Mouse (Mus musculus) stomach, embryonic 16.5 days (tissue): ENCODE measurements around the gene Cdh10. TPM values are rescaled to one million over a fixed set of nuclear protein-coding genes. Genes with fewer than 3 reads are reported as not detected.

Source experiments
- ATAC-seq: fragments of 200-750 bp; cut with Nextera tagmentation; 2 replicates; pipeline ENCODE4 v1.8.0; 2017; ENCODE audit warnings: moderate number of reproducible peaks, moderate TSS enrichment; ENCODE audit not compliant: insufficient read depth, low FRiP score
- H3K27ac ChIP-seq: fragments of 300-500 bp; sonication (generic); 2 replicates; pipeline ENCODE4 v1.5.1; 2014; ENCODE audit warnings: low read length
- H3K27me3 ChIP-seq: fragments of 300-500 bp; sonication (generic); 2 replicates; pipeline ENCODE4 v1.6.1; 2014; ENCODE audit warnings: low read length, control low read depth, mixed read lengths; ENCODE audit not compliant: control insufficient read depth, insufficient read depth
- H3K36me3 ChIP-seq: fragments of 300-500 bp; sonication (generic); 2 replicates; pipeline ENCODE4 v1.6.1; 2014; ENCODE audit warnings: low read length; ENCODE audit not compliant: control insufficient read depth, insufficient read depth
- H3K4me1 ChIP-seq: fragments of 300-500 bp; sonication (generic); 2 replicates; pipeline ENCODE4 v1.6.1; 2014; ENCODE audit warnings: low read length, control low read depth, mixed read lengths; ENCODE audit not compliant: control insufficient read depth, insufficient read depth
- H3K4me2 ChIP-seq: fragments of 300-500 bp; sonication (generic); 2 replicates; pipeline ENCODE4 v1.6.1; 2014; ENCODE audit warnings: low read depth, low read length, mixed read lengths
- H3K4me3 ChIP-seq: fragments of 300-500 bp; sonication (generic); replicated peaks from 2 replicates; pipeline ENCODE4 v1.5.1; 2014; ENCODE audit warnings: mild to moderate bottlenecking, low read length
- H3K9ac ChIP-seq: fragments of 300-500 bp; sonication (generic); 2 replicates; pipeline ENCODE4 v1.6.1; 2014; ENCODE audit warnings: low read length
- H3K9me3 ChIP-seq: fragments of 300-500 bp; sonication (generic); replicated peaks from 2 replicates; pipeline ENCODE4 v1.6.1; 2016; ENCODE audit warnings: low read length, control low read depth; ENCODE audit not compliant: control insufficient read depth
- WGBS: fragments of 180-500 bp; shearing (Covaris S2); extraction: QIAGEN DNeasy Blood & Tissue Kit; methylation state at CpG from one replicate; pipeline ENCODE4 v1.1.7; 2014; 5-methylcytosine and 5-hydroxymethylcytosine counted together
- polyA plus RNA-seq: library from polyadenylated mRNA; unstranded; fragments of >200 nt; fragmentation: Nextera tagmentation; extraction: Ambion mirVana; gene quantifications from 2 replicates; pipeline ENCODE4 v1.2.1, GENCODE M21; 2015

Gene Cdh10
- polyA plus RNA-seq, 1 experiment from 2014 or later: 1.5 TPM

GRCm38 (mm10) chr15:18850497-18850896, 31.8 kb downstream of the Cdh10 start:
- 67% methylated on average over 2 of the region's 2 CpGs for WGBS
- no peak overlapping the region for H3K4me3 ChIP-seq
- no peaks in the 10 kb centered on the region for H3K27me3 ChIP-seq
- ATAC-seq: no peak
- H3K9ac ChIP-seq: no peak overlapping the region
- no peaks in the 10 kb centered on the region for H3K9me3 ChIP-seq
- no peak overlapping the region for H3K27ac ChIP-seq
- H3K4me2 ChIP-seq: no peak overlapping the region
- no peaks in the 10 kb centered on the region for H3K4me1 ChIP-seq
- H3K36me3 ChIP-seq: no peaks in the 10 kb centered on the region

DNA sequence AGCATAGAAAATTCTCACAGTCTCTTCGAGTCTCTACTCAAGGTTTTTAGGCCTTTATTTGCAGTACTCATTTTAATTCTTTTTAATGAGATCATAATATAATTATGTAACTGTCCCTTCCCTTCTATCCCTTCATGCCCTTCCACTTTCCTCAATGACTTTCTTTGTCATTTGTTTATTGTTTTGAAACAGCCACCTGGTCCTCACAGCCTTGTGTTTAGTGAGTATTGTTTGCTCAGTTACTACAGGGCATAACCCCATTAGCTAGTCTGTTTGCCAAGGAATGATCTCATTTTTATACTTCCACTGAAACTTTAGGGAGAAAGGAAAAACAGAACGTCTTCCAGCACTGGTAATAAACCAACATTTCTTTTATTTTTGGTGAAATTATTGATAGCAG, 39.4 kb downstream of the Cdh10 start:
- no peaks in the 10 kb centered on the region for H3K27me3 ChIP-seq
- no peak for ATAC-seq
- no peaks in the 10 kb centered on the region for H3K36me3 ChIP-seq
- no peak overlapping the region for H3K4me2 ChIP-seq
- H3K4me3 ChIP-seq: no peak overlapping the region
- no peaks in the 10 kb centered on the region for H3K9me3 ChIP-seq
- WGBS: 41% methylated on average over 2 of the region's 2 CpGs
- H3K4me1 ChIP-seq: no peaks in the 10 kb centered on the region
- H3K9ac ChIP-seq: no peak overlapping the region
- no peak overlapping the region for H3K27ac ChIP-seq

DNA sequence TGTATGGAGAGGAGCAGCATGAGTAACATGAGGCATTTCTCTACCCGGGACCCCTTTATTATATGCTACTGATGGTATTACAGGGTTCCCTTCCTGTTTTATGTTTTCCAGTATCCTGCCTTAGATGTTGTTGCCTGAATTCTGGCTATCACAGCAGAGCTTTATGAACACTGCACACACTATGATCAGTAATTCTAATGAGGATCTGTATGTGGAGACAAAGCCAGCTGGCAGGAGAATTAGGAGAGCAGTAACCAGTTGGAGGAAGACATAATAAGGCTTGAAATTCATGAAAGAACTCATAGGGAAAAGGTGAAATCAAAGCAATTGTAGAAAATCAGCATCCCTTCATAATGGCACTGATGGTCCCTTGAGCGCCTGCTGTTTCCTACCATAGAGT, 51.1 kb downstream of the Cdh10 start:
- 90% methylated on average over 2 of the region's 2 CpGs for WGBS
- no peak for ATAC-seq
- H3K36me3 ChIP-seq: no peaks in the 10 kb centered on the region
- no peaks in the 10 kb centered on the region for H3K27me3 ChIP-seq
- H3K9ac ChIP-seq: no peak overlapping the region
- H3K4me3 ChIP-seq: no peak overlapping the region
- no peak overlapping the region for H3K27ac ChIP-seq
- H3K4me1 ChIP-seq: no peaks in the 10 kb centered on the region
- H3K4me2 ChIP-seq: no peak overlapping the region
- H3K9me3 ChIP-seq: no peaks in the 10 kb centered on the region

- Histone ChIP-seq H3K36me3 (no peaks in the 10 kb centered on the region), H3K27me3 (no peaks in the 10 kb centered on the region), H3K4me1 (no peaks in the 10 kb centered on the region), H3K27ac (no peak overlapping the region), H3K4me2 (no peak overlapping the region), H3K4me3 (no peak overlapping the region), H3K9me3 (no peaks in the 10 kb centered on the region), H3K9ac (no peak overlapping the region)
- 68% methylated on average over 5 of the region's 5 CpGs for WGBS
- ATAC-seq: no peak
These were observed 62.7 kb downstream of the Cdh10 start for GRCm38 (mm10) chr15:18881467-18881866.

DNA sequence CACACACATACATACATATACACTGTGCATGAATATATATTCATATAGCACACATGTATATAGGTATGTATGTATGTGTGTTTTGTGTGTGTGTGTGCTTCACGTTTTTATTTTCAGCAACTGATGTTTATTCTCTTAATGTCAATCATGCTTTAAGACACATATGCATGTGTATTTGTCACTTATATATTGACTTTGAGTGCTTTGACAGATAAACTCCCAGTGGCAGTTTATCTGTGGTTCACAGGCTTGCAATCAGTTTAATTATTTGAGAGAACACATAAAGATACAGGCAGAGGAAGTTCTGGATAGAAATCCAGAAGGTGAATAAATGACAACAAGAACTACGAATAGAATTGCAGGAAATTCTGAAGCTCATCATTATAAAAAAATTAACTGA, 67.9 kb downstream of the Cdh10 start:
- H3K4me1 ChIP-seq: no peaks in the 10 kb centered on the region
- no peak overlapping the region for H3K4me3 ChIP-seq
- ATAC-seq: no peak
- H3K4me2 ChIP-seq: no peak overlapping the region
- no peak overlapping the region for H3K27ac ChIP-seq
- 78% methylated on average over 2 of the region's 2 CpGs for WGBS
- no peaks in the 10 kb centered on the region for H3K27me3 ChIP-seq
- H3K9ac ChIP-seq: no peak overlapping the region
- no peaks in the 10 kb centered on the region for H3K9me3 ChIP-seq
- no peaks in the 10 kb centered on the region for H3K36me3 ChIP-seq

DNA sequence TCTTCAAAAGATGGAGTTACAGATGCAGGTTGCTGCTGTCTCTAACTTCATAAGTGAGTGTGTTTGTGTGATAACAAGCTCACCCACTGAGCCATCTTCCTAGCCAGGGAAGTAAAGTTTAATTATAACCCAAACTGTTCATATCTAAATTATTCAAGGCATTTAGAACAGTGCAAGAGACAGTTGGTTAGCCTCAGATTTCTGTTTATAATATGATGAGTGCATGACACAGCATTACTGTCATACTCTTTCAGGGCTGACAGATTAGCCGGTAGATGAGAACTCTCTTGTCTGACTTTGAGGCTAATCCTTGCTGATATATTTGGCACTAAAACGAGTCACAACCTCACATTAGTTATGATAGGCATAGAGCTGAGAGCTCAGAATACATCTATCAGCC, 70.2 kb downstream of the Cdh10 start:
- Histone ChIP-seq H3K4me3 (no peak overlapping the region), H3K4me2 (no peak overlapping the region), H3K4me1 (no peaks in the 10 kb centered on the region), H3K36me3 (no peaks in the 10 kb centered on the region), H3K27me3 (no peaks in the 10 kb centered on the region), H3K27ac (no peak overlapping the region), H3K9me3 (no peaks in the 10 kb centered on the region), H3K9ac (no peak overlapping the region)
- 41% methylated on average over 2 of the region's 2 CpGs for WGBS
- ATAC-seq: no peak

DNA sequence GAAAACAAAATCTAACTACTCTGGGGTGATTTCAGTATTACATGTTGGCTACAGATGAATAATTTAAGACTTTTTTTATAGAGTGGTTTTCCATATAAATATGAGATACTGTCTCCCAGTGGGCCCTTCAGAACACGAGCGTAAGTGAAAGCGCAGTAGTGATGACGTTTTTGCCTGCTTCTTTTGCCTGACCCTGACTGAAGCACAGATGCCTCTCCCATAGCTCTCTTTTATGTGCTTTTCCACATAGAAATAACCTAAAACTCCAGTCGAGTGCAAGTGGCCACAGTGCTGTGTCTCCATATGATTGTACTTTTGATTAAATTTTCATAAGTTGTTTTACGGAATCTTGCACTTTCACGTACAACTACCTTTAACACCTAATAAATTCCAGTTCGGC, 71.6 kb downstream of the Cdh10 start:
- H3K9ac ChIP-seq: no peak overlapping the region
- no peaks in the 10 kb centered on the region for H3K9me3 ChIP-seq
- H3K4me3 ChIP-seq: no peak overlapping the region
- no peaks in the 10 kb centered on the region for H3K4me1 ChIP-seq
- H3K27me3 ChIP-seq: no peaks in the 10 kb centered on the region
- H3K27ac ChIP-seq: no peak overlapping the region
- no peak for ATAC-seq
- H3K36me3 ChIP-seq: no peaks in the 10 kb centered on the region
- no peak overlapping the region for H3K4me2 ChIP-seq
- whole genome bisulfite sequencing: 90% methylated on average over 8 of the region's 8 CpGs

GRCm38 (mm10) chr15:18900776-18901175, 82.0 kb downstream of the Cdh10 start:
- Histone ChIP-seq H3K27me3 (no peaks in the 10 kb centered on the region), H3K27ac (no peak overlapping the region), H3K4me3 (no peak overlapping the region), H3K9ac (no peak overlapping the region), H3K4me2 (no peak overlapping the region), H3K4me1 (no peaks in the 10 kb centered on the region), H3K9me3 (no peaks in the 10 kb centered on the region), H3K36me3 (no peaks in the 10 kb centered on the region)
- no peak for ATAC-seq

- Histone ChIP-seq H3K4me1 (no peaks in the 10 kb centered on the region), H3K9me3 (no peaks in the 10 kb centered on the region), H3K27ac (no peak overlapping the region), H3K36me3 (no peaks in the 10 kb centered on the region), H3K27me3 (no peaks in the 10 kb centered on the region), H3K4me2 (no peak overlapping the region), H3K4me3 (no peak overlapping the region), H3K9ac (no peak overlapping the region)
- 80% methylated on average over 2 of the region's 2 CpGs for WGBS
- ATAC-seq: no peak
These were observed 85.4 kb downstream of the Cdh10 start for GRCm38 (mm10) chr15:18904131-18904530.

- H3K36me3 ChIP-seq: no peaks in the 10 kb centered on the region
- 81% methylated on average over 4 of the region's 4 CpGs for WGBS
These were observed 91.9 kb downstream of the Cdh10 start for GRCm38 (mm10) chr15:18910612-18911011.

More at GRCm38 (mm10) chr15:18910612-18911011, 91.9 kb downstream of the Cdh10 start:
- H3K4me2 ChIP-seq: no peak overlapping the region
- H3K4me1 ChIP-seq: no peaks in the 10 kb centered on the region
- no peak for ATAC-seq
- H3K9ac ChIP-seq: no peak overlapping the region
- no peaks in the 10 kb centered on the region for H3K9me3 ChIP-seq
- no peak overlapping the region for H3K27ac ChIP-seq
- no peaks in the 10 kb centered on the region for H3K27me3 ChIP-seq
- no peak overlapping the region for H3K4me3 ChIP-seq
